Mouse (Mus musculus) olfactory bulb, adult 2 months (tissue): ENCODE data around the gene Pxdn.

ENCODE experiments used
- CTCF ChIP-seq: fragments of 200-500 bp; IDR thresholded peaks from 2 replicates; pipeline ENCODE4 v1.5.1; 2012; ENCODE audit warnings: low read depth, mild to moderate bottlenecking, low read length, moderate library complexity; ENCODE audit not compliant: insufficient read depth
- POLR2A ChIP-seq: fragments of 200-500 bp; IDR thresholded peaks from 2 replicates; pipeline ENCODE4 v1.6.1; 2012; ENCODE audit warnings: mild to moderate bottlenecking, low read depth, low read length, moderate library complexity; ENCODE audit not compliant: insufficient read depth

DNA sequence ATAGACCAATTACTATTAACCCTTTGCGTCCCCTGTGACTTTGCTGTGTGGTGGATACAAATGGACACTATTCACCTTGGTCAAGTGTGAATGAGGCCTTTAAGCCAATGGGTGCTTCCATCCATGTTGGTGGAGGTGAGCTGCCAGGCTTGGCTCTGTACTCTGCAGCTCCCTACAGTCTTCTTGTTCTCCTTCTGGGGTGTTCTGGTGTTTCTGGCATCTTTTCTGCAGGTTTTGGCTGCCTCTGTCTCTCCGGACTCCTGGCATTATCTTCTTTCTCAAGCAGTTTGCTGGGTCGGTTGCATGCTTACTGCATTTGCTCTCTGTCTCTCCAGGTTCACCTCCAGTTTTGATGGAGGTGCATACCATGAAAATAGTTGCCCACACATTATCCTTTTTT, 7.2 kb downstream of the Pxdn start:
- TF ChIP-seq POLR2A (no peak), CTCF (no peak)
